Mouse (Mus musculus) hindbrain, embryonic 15.5 days (tissue): Measurements from ENCODE around the gene Igsf6. TPM values are rescaled to one million over a fixed set of nuclear protein-coding genes. Genes with fewer than 3 reads are reported as not detected.

ENCODE experiments used
- ATAC-seq: fragments of 200-750 bp; cut with Nextera tagmentation; 2 replicates; pipeline ENCODE4 v1.8.0; 2017; ENCODE audit warnings: low read depth, moderate number of reproducible peaks, moderate TSS enrichment; ENCODE audit not compliant: low FRiP score
- H3K27ac ChIP-seq: fragments of 300-500 bp; sonication (generic); replicated peaks from 2 replicates; pipeline ENCODE4 v1.5.1; 2015; ENCODE audit warnings: mild to moderate bottlenecking, inconsistent platforms
- H3K27me3 ChIP-seq: fragments of 300-500 bp; sonication (generic); 2 replicates; pipeline ENCODE4 v1.6.1; 2015; ENCODE audit warnings: control low read depth, inconsistent platforms
- H3K36me3 ChIP-seq: fragments of 300-500 bp; sonication (generic); 2 replicates; pipeline ENCODE4 v1.6.1; 2015; ENCODE audit warnings: control low read depth, inconsistent platforms
- H3K4me1 ChIP-seq: fragments of 300-500 bp; sonication (generic); replicated peaks from 2 replicates; pipeline ENCODE4 v1.6.1; 2015; ENCODE audit warnings: control low read depth, inconsistent platforms
- H3K4me2 ChIP-seq: fragments of 300-500 bp; sonication (generic); 2 replicates; pipeline ENCODE4 v1.6.1; 2015; ENCODE audit warnings: moderate library complexity, mild to moderate bottlenecking, inconsistent platforms
- H3K4me3 ChIP-seq: fragments of 300-500 bp; sonication (generic); 2 replicates; pipeline ENCODE4 v1.5.1; 2015; ENCODE audit warnings: mild to moderate bottlenecking, inconsistent platforms
- H3K9ac ChIP-seq: fragments of 300-500 bp; sonication (generic); 2 replicates; pipeline ENCODE4 v1.6.1; 2015; ENCODE audit warnings: inconsistent platforms
- H3K9me3 ChIP-seq: fragments of 300-500 bp; sonication (generic); 2 replicates; pipeline ENCODE4 v1.6.1; 2016; ENCODE audit warnings: control low read depth, inconsistent platforms
- WGBS: fragments of 180-500 bp; shearing (Covaris S2); methylation state at CpG from one replicate; pipeline ENCODE4 v1.1.7; 2015; 5-methylcytosine and 5-hydroxymethylcytosine counted together
- polyA plus RNA-seq: library from polyadenylated mRNA; unstranded; fragments of >200 nt; fragmentation: Nextera tagmentation; extraction: Ambion mirVana; gene quantifications from 2 replicates; pipeline ENCODE4 v1.2.1, GENCODE M21; 2015

Igsf6 gene
- polyA plus RNA-seq, 1 experiment from 2014 or later: 0.87 TPM

- peak; percentile 78; the same call in 1 of the 2 replicates for ATAC-seq
- Histone ChIP-seq H3K9me3 (no peaks in the 10 kb centered on the region), H3K4me1 (peaks cover 33% of the 10 kb centered on the region), H3K4me2 (no peak overlapping the region), H3K9ac (no peak overlapping the region), H3K27ac (no peak overlapping the region), H3K36me3 (0 out of 2 replicates have a peak, but pooled peaks cover 3% of the 10 kb centered on the region), H3K4me3 (no peak overlapping the region), H3K27me3 (no peaks in the 10 kb centered on the region)
- 58% methylated on average over 9 of the region's 9 CpGs for WGBS
Observed at GRCm38 (mm10) chr7:121082949-121083513, 8.7 kb upstream of the Igsf6 start.

- no peak overlapping the region for H3K27ac ChIP-seq
- 76% methylated on average over 2 of the region's 2 CpGs for WGBS
- no peak overlapping the region for H3K4me2 ChIP-seq
- H3K9ac ChIP-seq: no peak overlapping the region
- H3K27me3 ChIP-seq: no peaks in the 10 kb centered on the region
- H3K4me3 ChIP-seq: no peak overlapping the region
- ATAC-seq: no peak
- H3K9me3 ChIP-seq: no peaks in the 10 kb centered on the region
- H3K4me1 ChIP-seq: peaks cover 34% of the 10 kb centered on the region
- peaks cover 6% of the 10 kb centered on the region; the same call in 1 of the 2 replicates for H3K36me3 ChIP-seq
Observed at GRCm38 (mm10) chr7:121081816-121082215, 7.4 kb upstream of the Igsf6 start.

- Histone ChIP-seq H3K4me3 (no peak within 1 kb of the TSS), H3K9me3 (no peaks in the 10 kb centered on the region), H3K27ac (no peak within 1 kb of the TSS), H3K4me2 (no peak within 1 kb of the TSS), H3K9ac (no peak within 1 kb of the TSS), H3K27me3 (no peaks in the 10 kb centered on the region), H3K36me3 (peaks cover 9% of the 10 kb centered on the region; the same call in 1 of the 2 replicates), H3K4me1 (peaks cover 30% of the 10 kb centered on the region)
- 88% methylated on average over 4 of the region's 4 CpGs for WGBS
- ATAC-seq: no peak
Observed at GRCm38 (mm10) chr7:121081350-121081749, 7.0 kb upstream of the Igsf6 start, which contains the start of gene Otoa. Otoa (plus strand) TSS chr7:121081650.

- Histone ChIP-seq H3K9ac (no peak overlapping the region), H3K27ac (no peak overlapping the region), H3K4me2 (no peak overlapping the region), H3K4me3 (no peak overlapping the region), H3K9me3 (no peaks in the 10 kb centered on the region), H3K27me3 (no peaks in the 10 kb centered on the region), H3K4me1 (peaks cover 13% of the 10 kb centered on the region), H3K36me3 (peaks cover 11% of the 10 kb centered on the region; the same call in 1 of the 2 replicates)
- WGBS: 13% methylated on average over 5 of the region's 5 CpGs
- ATAC-seq: peak; percentile 81
Observed at GRCm38 (mm10) chr7:121077829-121078228, 3.5 kb upstream of the Igsf6 start.

- H3K4me1 ChIP-seq: peaks cover 8% of the 10 kb centered on the region
- H3K27ac ChIP-seq: no peak overlapping the region
- H3K36me3 ChIP-seq: peaks cover 11% of the 10 kb centered on the region; the same call in 1 of the 2 replicates
- ATAC-seq: no peak; the same call in 1 of the 2 replicates
- no peak overlapping the region for H3K9ac ChIP-seq
- no peak overlapping the region for H3K4me3 ChIP-seq
- H3K27me3 ChIP-seq: no peaks in the 10 kb centered on the region
- no peak overlapping the region for H3K4me2 ChIP-seq
- H3K9me3 ChIP-seq: no peaks in the 10 kb centered on the region
- WGBS: 90% methylated on average over 6 of the region's 6 CpGs
Observed at GRCm38 (mm10) chr7:121077311-121077710, 2.9 kb upstream of the Igsf6 start.

GRCm38 (mm10) chr7:121075416-121075815 is 1.0 kb upstream of the Igsf6 start:
- 87% methylated on average over 5 of the region's 5 CpGs for WGBS
- peaks cover 8% of the 10 kb centered on the region; the same call in 1 of the 2 replicates for H3K36me3 ChIP-seq

GRCm38 (mm10) chr7:121074801-121075400 is 529 bp upstream of the Igsf6 start:
- Histone ChIP-seq H3K4me2 (no peak overlapping the region), H3K4me1 (peaks cover 3% of the 10 kb centered on the region; the same call in 1 of the 2 replicates), H3K4me3 (no peak overlapping the region), H3K9me3 (no peaks in the 10 kb centered on the region), H3K27me3 (no peaks in the 10 kb centered on the region), H3K27ac (no peak overlapping the region), H3K36me3 (peaks cover 8% of the 10 kb centered on the region; the same call in 1 of the 2 replicates), H3K9ac (no peak overlapping the region)
- ATAC-seq: no peak
- 89% methylated on average over 6 of the region's 6 CpGs for WGBS

More at GRCm38 (mm10) chr7:121075416-121075815, 1.0 kb upstream of the Igsf6 start:
- no peaks in the 10 kb centered on the region for H3K9me3 ChIP-seq
- H3K4me2 ChIP-seq: no peak overlapping the region
- H3K4me1 ChIP-seq: peaks cover 3% of the 10 kb centered on the region; the same call in 1 of the 2 replicates
- no peak overlapping the region for H3K4me3 ChIP-seq
- no peak overlapping the region for H3K9ac ChIP-seq
- no peak for ATAC-seq
- H3K27ac ChIP-seq: no peak overlapping the region
- no peaks in the 10 kb centered on the region for H3K27me3 ChIP-seq

GRCm38 (mm10) chr7:121072506-121072905 is 1.9 kb downstream of the Igsf6 start:
- peaks cover 11% of the 10 kb centered on the region; the same call in 1 of the 2 replicates for H3K36me3 ChIP-seq
- H3K9me3 ChIP-seq: no peaks in the 10 kb centered on the region
- no peak for ATAC-seq
- H3K4me3 ChIP-seq: no peak overlapping the region
- H3K27me3 ChIP-seq: no peaks in the 10 kb centered on the region
- H3K4me1 ChIP-seq: no peaks in the 10 kb centered on the region
- H3K27ac ChIP-seq: no peak overlapping the region
- H3K4me2 ChIP-seq: no peak overlapping the region
- no peak overlapping the region for H3K9ac ChIP-seq
- WGBS: 84% methylated on average over 5 of the region's 5 CpGs

GRCm38 (mm10) chr7:121071276-121071675 is 3.1 kb downstream of the Igsf6 start:
- Histone ChIP-seq H3K9me3 (no peaks in the 10 kb centered on the region), H3K9ac (no peak overlapping the region), H3K36me3 (0 out of 2 replicates have a peak, but pooled peaks cover 5% of the 10 kb centered on the region), H3K4me3 (no peak overlapping the region), H3K27ac (no peak overlapping the region), H3K4me1 (no peaks in the 10 kb centered on the region), H3K4me2 (no peak overlapping the region), H3K27me3 (no peaks in the 10 kb centered on the region)
- WGBS: 90% methylated on average over 4 of the region's 4 CpGs
- no peak for ATAC-seq

- no peak for ATAC-seq
- no peaks in the 10 kb centered on the region for H3K9me3 ChIP-seq
- no peaks in the 10 kb centered on the region for H3K27me3 ChIP-seq
- no peak overlapping the region for H3K27ac ChIP-seq
- no peak overlapping the region for H3K4me2 ChIP-seq
- peaks cover 7% of the 10 kb centered on the region; the same call in 1 of the 2 replicates for H3K36me3 ChIP-seq
- H3K9ac ChIP-seq: no peak overlapping the region
- no peaks in the 10 kb centered on the region for H3K4me1 ChIP-seq
- 65% methylated on average over 4 of the region's 4 CpGs for WGBS
- no peak overlapping the region for H3K4me3 ChIP-seq
Observed at GRCm38 (mm10) chr7:121064309-121064708, 10.1 kb downstream of the Igsf6 start.

GRCm38 (mm10) chr7:121059477-121060218 is 14.7 kb downstream of the Igsf6 start:
- Histone ChIP-seq H3K9ac (no peak overlapping the region), H3K27me3 (no peaks in the 10 kb centered on the region), H3K27ac (no peak overlapping the region), H3K4me3 (no peak overlapping the region), H3K4me1 (no peaks in the 10 kb centered on the region), H3K9me3 (no peaks in the 10 kb centered on the region), H3K4me2 (no peak overlapping the region), H3K36me3 (peaks cover 22% of the 10 kb centered on the region)
- WGBS: 48% methylated on average over 6 of the region's 6 CpGs
- no peak for ATAC-seq

- H3K9me3 ChIP-seq: no peaks in the 10 kb centered on the region
- 86% methylated on average over 4 of the region's 4 CpGs for WGBS
- no peak overlapping the region for H3K9ac ChIP-seq
- no peak overlapping the region for H3K27ac ChIP-seq
- ATAC-seq: no peak
- H3K36me3 ChIP-seq: peaks cover 43% of the 10 kb centered on the region
- no peaks in the 10 kb centered on the region for H3K4me1 ChIP-seq
- H3K4me2 ChIP-seq: no peak overlapping the region
- no peak overlapping the region for H3K4me3 ChIP-seq
- H3K27me3 ChIP-seq: no peaks in the 10 kb centered on the region
Observed at GRCm38 (mm10) chr7:121053071-121053470, 21.3 kb downstream of the Igsf6 start.
